Mouse (Mus musculus): ENCODE results near the gene Eif4e3. TPM values are rescaled to one million over a fixed set of nuclear protein-coding genes. Genes with fewer than 3 reads are reported as not detected.

The Eif4e3 gene
- total and polyA plus RNA-seq, 3 experiments: 9.8 to 16.3 (median 11.8) TPM

DNA sequence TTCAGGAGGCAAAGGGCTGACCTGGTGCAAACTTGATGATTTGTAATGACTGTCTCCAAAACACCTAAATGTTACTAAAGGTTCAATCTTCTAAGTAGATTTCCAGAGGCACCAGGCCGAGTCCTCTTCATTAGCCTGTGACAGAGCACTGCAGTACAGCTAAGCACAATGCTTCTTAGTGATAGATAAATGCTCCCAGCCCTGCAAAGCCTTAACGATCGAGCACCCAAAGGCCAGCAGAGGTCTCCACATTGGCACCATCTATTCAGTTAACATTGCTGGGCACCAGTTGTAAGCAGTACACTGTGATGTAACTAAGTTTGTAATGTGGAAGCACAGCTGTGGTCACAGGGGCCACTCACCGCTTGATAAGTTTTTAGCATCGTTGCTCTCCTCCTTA, 22.2 kb downstream of the Eif4e3 start:
- H3K79me2 ChIP-seq (replicated peaks; ENCODE audit: control insufficient read depth, extremely low read depth, insufficient read depth, poor library complexity, severe bottlenecking): no peaks in the 10 kb centered on the region
- no peak overlapping the region for H3K4me3 ChIP-seq (replicated peaks in 1 of 3; ENCODE audit: low read depth in 2 of 3, low read length in 2 of 3, poor library complexity in 1 of 3)
- H3K4me1 ChIP-seq (ENCODE audit: control insufficient read depth in 1 of 2, insufficient read depth in 2 of 2): peaks cover 0 to 11% of the 10 kb centered on the region in 2 experiments; a peak in 2 of 4 replicates
- in situ Hi-C loops (cut with MboI; ENCODE audit: low pct_ligation_motif_present, low pct_unique_long_range_greater_than_20kb, low sequenced_read_pairs) (no loop called here), dilution Hi-C loops (cut with MboI; ENCODE audit: extremely low pct_ligation_motif_present, extremely low pct_unique_long_range_greater_than_20kb, low sequenced_read_pairs) (no loop called here)
- H3K9me3 ChIP-seq (replicated peaks; ENCODE audit: low read length): peaks cover 2% of the 10 kb centered on the region
- H3K9ac ChIP-seq (ENCODE audit: insufficient read depth, low read depth): no peak overlapping the region
- no peak for DNase-seq (ENCODE audit: extremely low read depth)
- H3K36me3 ChIP-seq (replicated peaks in 1 of 2; ENCODE audit: control insufficient read depth in 1 of 2, insufficient read depth in 1 of 2, low read length in 1 of 2): peaks cover 6 to 56% of the 10 kb centered on the region in 2 experiments
- no peak overlapping the region for H3K27ac ChIP-seq (ENCODE audit: insufficient read depth, low read depth)
- H3K27me3 ChIP-seq (replicated peaks): no peaks in the 10 kb centered on the region
- H3K4me2 ChIP-seq (ENCODE audit: insufficient read depth, low read depth, poor library complexity, severe bottlenecking): no peak overlapping the region
- TF ChIP-seq E2F4 (IDR thresholded peaks at IDR 0.05; ENCODE audit: insufficient replicate concordance, low read depth, low read length) (no peak), MXI1 (IDR thresholded peaks at IDR 0.05; ENCODE audit: low read depth, low read length) (no peak), JUN (IDR thresholded peaks at IDR 0.05; ENCODE audit: insufficient read depth, low read depth, low read length) (no peak), KAT2A (IDR thresholded peaks at IDR 0.05; ENCODE audit: insufficient replicate concordance, low read length) (no peak), NELFE (IDR thresholded peaks at IDR 0.05; ENCODE audit: low read depth, low read length) (no peak), MAX (IDR thresholded peaks at IDR 0.05; ENCODE audit: low read length) (no peak)

GRCm38 (mm10) chr6:99643439-99644199, 23.0 kb downstream of the Eif4e3 start:
- in situ Hi-C loops (cut with MboI; ENCODE audit: low pct_ligation_motif_present, low pct_unique_long_range_greater_than_20kb, low sequenced_read_pairs): no loop called here
- Histone ChIP-seq H3K4me2 (ENCODE audit: insufficient read depth, low read depth, poor library complexity, severe bottlenecking) (no peak overlapping the region), H3K27ac (ENCODE audit: insufficient read depth, low read depth) (no peak overlapping the region)

GRCm38 (mm10) chr6:99637456-99637855, 29.1 kb downstream of the Eif4e3 start:
- H3K9me3 ChIP-seq (replicated peaks; ENCODE audit: low read length): no peaks in the 10 kb centered on the region
- H3K9ac ChIP-seq (ENCODE audit: insufficient read depth, low read depth): no peak overlapping the region
- in situ Hi-C loops (cut with MboI; ENCODE audit: low pct_ligation_motif_present, low pct_unique_long_range_greater_than_20kb, low sequenced_read_pairs): no loop called here
- H3K4me1 ChIP-seq (ENCODE audit: control insufficient read depth in 1 of 2, insufficient read depth in 2 of 2): peaks cover 0 to 9% of the 10 kb centered on the region in 2 experiments; a peak in 2 of 4 replicates
- no peak for TF ChIP-seq MEF2A (IDR thresholded peaks at IDR 0.05; ENCODE audit: borderline replicate concordance, low read depth, low read length)
- TF ChIP-seq PAX5 (IDR thresholded peaks at IDR 0.05; ENCODE audit: low read length): no peak
- no peak for TF ChIP-seq MAZ (IDR thresholded peaks at IDR 0.05; ENCODE audit: low read depth, low read length)
- no peak for TF ChIP-seq ETS1 (conservative IDR thresholded peaks at IDR 0.05; ENCODE audit: low read depth, low read length)
- TF ChIP-seq POLR2A (IDR thresholded peaks at IDR 0.05; ENCODE audit: low read depth, low read length): no peak
- TF ChIP-seq EP300 (IDR thresholded peaks at IDR 0.05; ENCODE audit: low read length): no peak
- no peak for TF ChIP-seq NRF1 (IDR thresholded peaks at IDR 0.05; ENCODE audit: low read depth, low read length)
- TF ChIP-seq KAT2A (IDR thresholded peaks at IDR 0.05; ENCODE audit: insufficient replicate concordance, low read length): no peak
- TF ChIP-seq JUND (conservative IDR thresholded peaks at IDR 0.05; ENCODE audit: low read depth, low read length): no peak
- no peak for TF ChIP-seq JUN (IDR thresholded peaks at IDR 0.05; ENCODE audit: insufficient read depth, low read depth, low read length)
- TF ChIP-seq CTCF (conservative IDR thresholded peaks at IDR 0.05 in 1 of 2, IDR thresholded peaks at IDR 0.05 in 1 of 2; ENCODE audit: low read depth in 2 of 2, low read length in 2 of 2): no peak
- TF ChIP-seq USF1 (IDR thresholded peaks at IDR 0.05; ENCODE audit: low read depth, low read length): no peak
- no peak for TF ChIP-seq CHD1 (IDR thresholded peaks at IDR 0.05; ENCODE audit: low read depth, low read length)
- dilution Hi-C loops (cut with MboI; ENCODE audit: extremely low pct_ligation_motif_present, extremely low pct_unique_long_range_greater_than_20kb, low sequenced_read_pairs): no loop called here
- no peak overlapping the region for H3K4me2 ChIP-seq (ENCODE audit: insufficient read depth, low read depth, poor library complexity, severe bottlenecking)
- no peaks in the 10 kb centered on the region for H3K79me2 ChIP-seq (replicated peaks; ENCODE audit: control insufficient read depth, extremely low read depth, insufficient read depth, poor library complexity, severe bottlenecking)
- DNase-seq (ENCODE audit: extremely low read depth): no peak
- peaks cover 7 to 66% of the 10 kb centered on the region in 2 experiments for H3K36me3 ChIP-seq (replicated peaks in 1 of 2; ENCODE audit: control insufficient read depth in 1 of 2, insufficient read depth in 1 of 2, low read length in 1 of 2)
- H3K27ac ChIP-seq (ENCODE audit: insufficient read depth, low read depth): no peak overlapping the region
- no peaks in the 10 kb centered on the region for H3K27me3 ChIP-seq (replicated peaks)
- no peak overlapping the region for H3K4me3 ChIP-seq (replicated peaks in 1 of 3; ENCODE audit: low read depth in 2 of 3, low read length in 2 of 3, poor library complexity in 1 of 3)

More at GRCm38 (mm10) chr6:99643439-99644199, 23.0 kb downstream of the Eif4e3 start:
- no peaks in the 10 kb centered on the region for H3K79me2 ChIP-seq (replicated peaks; ENCODE audit: control insufficient read depth, extremely low read depth, insufficient read depth, poor library complexity, severe bottlenecking)
- H3K27me3 ChIP-seq (replicated peaks): no peaks in the 10 kb centered on the region
- peaks cover 9 to 62% of the 10 kb centered on the region in 2 experiments for H3K36me3 ChIP-seq (replicated peaks in 1 of 2; ENCODE audit: control insufficient read depth in 1 of 2, insufficient read depth in 1 of 2, low read length in 1 of 2)
- dilution Hi-C loops (cut with MboI; ENCODE audit: extremely low pct_ligation_motif_present, extremely low pct_unique_long_range_greater_than_20kb, low sequenced_read_pairs): no loop called here
- H3K9ac ChIP-seq (ENCODE audit: insufficient read depth, low read depth): no peak overlapping the region
- TF ChIP-seq SIN3A (IDR thresholded peaks at IDR 0.05; ENCODE audit: low read length) (no peak), NELFE (IDR thresholded peaks at IDR 0.05; ENCODE audit: low read depth, low read length) (no peak), RAD21 (IDR thresholded peaks at IDR 0.05; ENCODE audit: low read depth, low read length) (no peak), CTCF (conservative IDR thresholded peaks at IDR 0.05 in 1 of 2, IDR thresholded peaks at IDR 0.05 in 1 of 2; ENCODE audit: low read depth in 2 of 2, low read length in 2 of 2) (no peak), MAX (IDR thresholded peaks at IDR 0.05; ENCODE audit: low read length) (no peak), ETS1 (conservative IDR thresholded peaks at IDR 0.05; ENCODE audit: low read depth, low read length) (no peak), MAZ (IDR thresholded peaks at IDR 0.05; ENCODE audit: low read depth, low read length) (no peak), HCFC1 (IDR thresholded peaks at IDR 0.05; ENCODE audit: low read depth, low read length) (no peak), GABPA (IDR thresholded peaks at IDR 0.05; ENCODE audit: insufficient replicate concordance, low read depth, low read length) (no peak), POLR2A (IDR thresholded peaks at IDR 0.05; ENCODE audit: low read depth, low read length) (no peak), POLR2AphosphoS2 (IDR thresholded peaks at IDR 0.05; ENCODE audit: low read depth, low read length) (no peak), MYC (IDR thresholded peaks at IDR 0.05; ENCODE audit: low read depth, low read length) (no peak), RCOR1 (conservative IDR thresholded peaks at IDR 0.05; ENCODE audit: low read depth, low read length) (no peak), CHD2 (IDR thresholded peaks at IDR 0.05; ENCODE audit: low read length) (no peak), TCF12 (IDR thresholded peaks at IDR 0.05; ENCODE audit: low read depth, low read length) (no peak)
- peaks cover 2% of the 10 kb centered on the region for H3K9me3 ChIP-seq (replicated peaks; ENCODE audit: low read length)
- no peak for DNase-seq (ENCODE audit: extremely low read depth)
- H3K4me1 ChIP-seq (ENCODE audit: control insufficient read depth in 1 of 2, insufficient read depth in 2 of 2): peaks cover 0 to 4% of the 10 kb centered on the region in 2 experiments; a peak in 1 of 4 replicates
- no peak overlapping the region for H3K4me3 ChIP-seq (replicated peaks in 1 of 3; ENCODE audit: low read depth in 2 of 3, low read length in 2 of 3, poor library complexity in 1 of 3)
